Mouse (Mus musculus): ENCODE results near the gene Lhx4. TPM values are rescaled to one million over a fixed set of nuclear protein-coding genes. Genes with fewer than 3 reads are reported as not detected.
A peak's percentile ranks its signal among the peaks of the same experiment; 100 is the strongest.

Gene Lhx4
- polyA plus RNA-seq, 1 experiment from 2014 or later: 0.05 TPM

DNA sequence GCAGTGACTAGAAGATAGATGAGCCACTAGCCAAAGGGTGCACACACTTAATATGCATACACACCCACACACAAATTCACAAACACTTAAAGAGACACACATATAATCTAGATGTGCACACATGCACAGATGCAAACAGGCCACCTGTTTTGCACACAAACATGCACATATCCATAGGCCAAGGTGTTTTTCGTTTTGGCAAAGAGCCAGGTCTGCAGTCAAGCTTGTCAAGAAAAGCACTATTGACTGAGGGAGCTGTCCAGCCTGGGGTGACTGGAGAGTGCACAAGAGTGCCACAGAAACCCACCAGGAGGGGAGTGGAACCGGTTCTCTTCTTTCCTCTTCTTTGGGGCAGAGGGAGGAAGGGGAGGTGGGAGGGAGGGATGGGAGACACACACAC lies 20.3 kb downstream of the Lhx4 start:
- Histone ChIP-seq H3K27ac (ENCODE audit: low read depth) (no peak overlapping the region), H3K4me1 (ENCODE audit: insufficient read depth) (no peaks in the 10 kb centered on the region), H3K4me2 (no peak overlapping the region), H3K27me3 (ENCODE audit: insufficient read depth, low read length) (peaks cover 85% of the 10 kb centered on the region), H3K9me3 (ENCODE audit: low read depth, low read length) (no peaks in the 10 kb centered on the region), H3K36me3 (ENCODE audit: insufficient read depth) (no peaks in the 10 kb centered on the region), H3K4me3 (ENCODE audit: low read depth, low read length) (no peak overlapping the region), H3K9ac (no peak overlapping the region)
- ATAC-seq (ENCODE audit: insufficient read depth) (no peak; the same call in 1 of the 2 replicates), DNase-seq (peak; percentile 60)
- no peak for TF ChIP-seq CTCF (IDR thresholded peaks at IDR 0.05; ENCODE audit: low read depth)
- WGBS: 0% methylated on average over 2 of the region's 2 CpGs

DNA sequence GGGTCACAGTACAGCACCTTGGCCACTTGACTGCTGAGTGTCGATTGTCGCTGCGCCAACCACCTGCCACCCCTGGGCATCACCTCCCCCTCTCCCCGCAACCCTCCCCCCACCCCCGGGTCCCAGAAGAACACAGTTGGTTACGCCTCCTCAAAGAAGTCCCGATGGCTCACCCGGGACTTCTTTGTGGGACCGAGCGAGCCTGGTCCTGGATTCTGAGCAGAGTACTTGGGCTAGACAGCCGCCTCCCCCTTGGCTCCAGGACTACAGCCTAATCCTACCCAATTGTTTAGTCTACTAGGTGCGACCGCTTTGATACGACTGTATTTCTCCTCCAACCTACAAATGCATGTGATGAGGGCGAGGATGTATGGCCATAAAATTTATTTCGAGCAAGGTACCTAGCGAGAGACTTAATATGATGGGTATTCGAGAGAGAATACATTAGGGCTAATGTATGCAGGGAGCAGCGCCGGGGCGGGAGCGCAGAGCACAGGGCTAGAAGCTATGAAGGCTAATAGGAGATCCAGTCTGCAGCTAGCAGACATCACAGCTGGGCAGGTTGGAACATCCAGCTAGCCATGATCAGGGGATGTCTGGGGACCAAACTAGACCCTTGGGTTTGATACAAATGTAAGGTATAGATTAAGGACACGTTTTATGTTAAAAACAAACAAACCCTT lies 22.2 kb downstream of the Lhx4 start:
- Histone ChIP-seq H3K9ac (no peak overlapping the region), H3K4me2 (no peak overlapping the region), H3K4me1 (ENCODE audit: insufficient read depth) (no peaks in the 10 kb centered on the region), H3K4me3 (ENCODE audit: low read depth, low read length) (no peak overlapping the region), H3K9me3 (ENCODE audit: low read depth, low read length) (no peaks in the 10 kb centered on the region), H3K27ac (ENCODE audit: low read depth) (no peak overlapping the region), H3K27me3 (ENCODE audit: insufficient read depth, low read length) (peaks cover 66% of the 10 kb centered on the region), H3K36me3 (ENCODE audit: insufficient read depth) (no peaks in the 10 kb centered on the region)
- no peak for TF ChIP-seq CTCF (IDR thresholded peaks at IDR 0.05; ENCODE audit: low read depth)
- DNase-seq: no peak
- no peak for ATAC-seq (ENCODE audit: insufficient read depth)
- WGBS: 3% methylated on average over 23 of the region's 23 CpGs

DNA sequence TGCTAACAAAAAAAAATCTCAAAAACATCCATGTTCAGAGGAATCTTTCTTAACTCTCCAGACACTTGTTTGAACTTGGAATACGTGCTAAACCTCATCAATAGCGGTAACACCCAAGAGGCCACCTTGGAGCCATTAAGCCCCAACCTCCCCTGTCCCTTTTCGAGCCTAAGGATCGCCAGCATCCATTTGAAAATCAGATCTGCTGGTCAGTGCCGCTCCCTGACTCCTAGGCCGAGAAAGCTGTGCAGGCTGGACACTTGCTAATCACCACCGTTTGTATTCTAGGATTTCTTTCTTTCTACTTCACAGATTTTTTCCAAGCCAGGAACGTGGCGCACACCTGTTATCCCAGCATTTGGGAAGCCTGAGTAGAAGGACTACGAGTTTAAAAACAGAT lies 23.7 kb downstream of the Lhx4 start:
- H3K27me3 ChIP-seq (ENCODE audit: insufficient read depth, low read length): peaks cover 59% of the 10 kb centered on the region
- no peak overlapping the region for H3K4me3 ChIP-seq (ENCODE audit: low read depth, low read length)
- H3K36me3 ChIP-seq (ENCODE audit: insufficient read depth): no peaks in the 10 kb centered on the region
- 30% methylated on average over 10 of the region's 10 CpGs for WGBS
- no peaks in the 10 kb centered on the region for H3K4me1 ChIP-seq (ENCODE audit: insufficient read depth)
- no peak overlapping the region for H3K4me2 ChIP-seq
- ATAC-seq (ENCODE audit: insufficient read depth) (no peak), DNase-seq (no peak)
- H3K9ac ChIP-seq: no peak overlapping the region
- no peak overlapping the region for H3K27ac ChIP-seq (ENCODE audit: low read depth)
- no peak for TF ChIP-seq CTCF (IDR thresholded peaks at IDR 0.05; ENCODE audit: low read depth)
- no peaks in the 10 kb centered on the region for H3K9me3 ChIP-seq (ENCODE audit: low read depth, low read length)

DNA sequence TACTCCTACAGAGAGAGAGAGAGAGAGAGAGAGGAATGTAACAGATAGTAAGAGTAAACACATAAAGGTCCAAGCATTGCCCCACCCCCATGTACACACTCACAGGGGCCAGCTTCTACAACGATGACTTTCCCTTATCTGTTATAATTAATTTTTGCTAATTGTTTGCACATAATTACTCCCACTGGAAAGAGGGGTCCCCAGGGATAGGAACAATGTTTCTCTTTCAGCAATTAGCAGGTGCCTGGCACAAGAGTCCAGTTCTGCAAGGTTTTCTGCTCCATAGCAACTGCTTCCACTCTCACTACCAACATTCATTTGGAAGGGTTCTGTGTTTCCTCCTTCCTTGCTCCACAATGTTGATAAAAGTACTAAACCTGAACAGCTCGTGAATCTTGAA lies 25.6 kb downstream of the Lhx4 start:
- TF ChIP-seq CTCF (IDR thresholded peaks at IDR 0.05; ENCODE audit: low read depth): no peak
- H3K27ac ChIP-seq (ENCODE audit: low read depth): no peak overlapping the region
- WGBS: 50% methylated on average over 2 of the region's 2 CpGs
- ATAC-seq (ENCODE audit: insufficient read depth): no peak
- no peak overlapping the region for H3K4me3 ChIP-seq (ENCODE audit: low read depth, low read length)
- peaks cover 45% of the 10 kb centered on the region for H3K27me3 ChIP-seq (ENCODE audit: insufficient read depth, low read length)
- no peak overlapping the region for H3K9ac ChIP-seq
- H3K36me3 ChIP-seq (ENCODE audit: insufficient read depth): no peaks in the 10 kb centered on the region
- no peak overlapping the region for H3K4me2 ChIP-seq
- H3K9me3 ChIP-seq (ENCODE audit: low read depth, low read length): no peaks in the 10 kb centered on the region
- no peak for DNase-seq
- H3K4me1 ChIP-seq (ENCODE audit: insufficient read depth): no peaks in the 10 kb centered on the region

DNA sequence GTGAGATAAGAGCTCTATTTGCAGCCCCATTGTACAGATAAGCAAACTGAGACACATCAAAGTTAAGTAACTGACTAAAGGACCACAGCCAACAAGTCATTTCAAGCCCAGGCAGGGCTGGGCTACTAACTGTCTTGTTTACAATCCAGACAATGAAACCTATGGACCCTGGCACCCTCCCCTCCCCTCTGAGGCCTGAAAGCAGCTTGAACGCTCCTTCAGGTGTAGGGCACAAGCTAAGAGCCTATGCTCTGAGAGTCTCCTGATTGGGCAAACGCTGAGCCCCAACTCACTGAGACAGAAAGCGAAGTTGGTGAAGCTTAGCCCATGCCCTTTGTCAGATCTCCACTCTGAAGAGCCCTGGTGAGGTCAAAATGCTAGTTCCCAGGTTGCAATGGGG lies 27.2 kb downstream of the Lhx4 start:
- no peak for DNase-seq
- H3K27me3 ChIP-seq (ENCODE audit: insufficient read depth, low read length): peaks cover 31% of the 10 kb centered on the region
- H3K9me3 ChIP-seq (ENCODE audit: low read depth, low read length): no peaks in the 10 kb centered on the region
- TF ChIP-seq CTCF (IDR thresholded peaks at IDR 0.05; ENCODE audit: low read depth): no peak
- H3K36me3 ChIP-seq (ENCODE audit: insufficient read depth): no peaks in the 10 kb centered on the region
- H3K9ac ChIP-seq: no peak overlapping the region
- no peak for ATAC-seq (ENCODE audit: insufficient read depth)
- H3K4me3 ChIP-seq (ENCODE audit: low read depth, low read length): no peak overlapping the region
- 77% methylated on average over 3 of the region's 3 CpGs for WGBS
- H3K27ac ChIP-seq (ENCODE audit: low read depth): no peak overlapping the region
- H3K4me1 ChIP-seq (ENCODE audit: insufficient read depth): no peaks in the 10 kb centered on the region
- H3K4me2 ChIP-seq: no peak overlapping the region

DNA sequence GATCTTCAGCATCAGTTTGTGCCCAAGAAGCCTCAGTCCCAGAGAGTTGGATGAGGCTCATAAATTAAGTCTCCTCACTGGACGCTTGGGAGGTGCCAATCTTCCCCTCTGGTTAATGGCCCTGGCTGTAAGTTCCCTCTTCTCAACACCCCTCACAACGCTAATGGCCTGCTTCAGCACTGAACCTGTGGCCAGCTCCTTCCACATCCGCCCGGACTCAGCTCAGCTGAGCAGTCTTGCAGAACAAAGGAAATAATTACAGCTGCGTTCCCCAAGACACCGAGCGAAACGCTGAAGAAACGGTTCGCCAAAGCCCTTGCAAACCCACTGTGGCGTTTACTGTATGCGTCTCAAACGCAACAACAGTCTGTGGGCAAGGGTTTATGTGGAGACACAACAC lies 29.3 kb downstream of the Lhx4 start:
- DNase-seq: peak; percentile 91
- ATAC-seq (ENCODE audit: insufficient read depth): peak; percentile 82
- Histone ChIP-seq H3K27me3 (ENCODE audit: insufficient read depth, low read length) (peaks cover 10% of the 10 kb centered on the region), H3K4me2 (peak overlapping the region; percentile 35; the same call in 1 of the 2 replicates), H3K36me3 (ENCODE audit: insufficient read depth) (no peaks in the 10 kb centered on the region), H3K9me3 (ENCODE audit: low read depth, low read length) (no peaks in the 10 kb centered on the region), H3K4me3 (ENCODE audit: low read depth, low read length) (peak overlapping the region; percentile 11; the same call in 1 of the 2 replicates), H3K27ac (ENCODE audit: low read depth) (no peak overlapping the region), H3K9ac (no peak overlapping the region), H3K4me1 (ENCODE audit: insufficient read depth) (no peaks in the 10 kb centered on the region)
- whole genome bisulfite sequencing: under 1% methylated on average over 13 of the region's 13 CpGs
- no peak for TF ChIP-seq CTCF (IDR thresholded peaks at IDR 0.05; ENCODE audit: low read depth)

DNA sequence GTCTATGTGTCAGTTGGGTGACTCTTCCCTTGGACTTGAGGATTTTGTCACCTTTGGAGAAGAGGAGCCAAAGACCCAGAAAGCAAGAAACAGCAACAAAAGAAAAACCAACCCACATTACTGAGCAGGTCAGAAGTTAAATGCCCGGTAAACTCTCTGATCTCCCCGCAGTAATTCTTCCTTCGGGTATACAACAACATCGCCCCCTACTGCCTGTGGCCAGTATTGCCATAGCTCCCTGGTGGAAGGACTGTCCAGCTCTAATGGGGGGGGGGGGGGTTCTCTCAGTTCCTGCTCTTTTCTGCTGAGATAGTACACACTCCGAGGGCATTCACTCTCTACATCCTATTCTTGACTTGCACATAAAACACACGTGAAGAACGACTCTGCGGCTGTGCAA lies 30.0 kb downstream of the Lhx4 start:
- TF ChIP-seq CTCF (IDR thresholded peaks at IDR 0.05; ENCODE audit: low read depth): peak; percentile 49
- DNase-seq (peak; percentile 56), ATAC-seq (ENCODE audit: insufficient read depth) (no peak)
- 44% methylated on average over 8 of the region's 8 CpGs for WGBS
- Histone ChIP-seq H3K9me3 (ENCODE audit: low read depth, low read length) (no peaks in the 10 kb centered on the region), H3K27ac (ENCODE audit: low read depth) (no peak overlapping the region), H3K4me1 (ENCODE audit: insufficient read depth) (no peaks in the 10 kb centered on the region), H3K9ac (no peak overlapping the region), H3K4me3 (ENCODE audit: low read depth, low read length) (no peak overlapping the region), H3K4me2 (no peak overlapping the region), H3K27me3 (ENCODE audit: insufficient read depth, low read length) (peaks cover 10% of the 10 kb centered on the region), H3K36me3 (ENCODE audit: insufficient read depth) (no peaks in the 10 kb centered on the region)

All from lung, embryonic 14.5 days (tissue).